Mouse (Mus musculus) hindbrain, embryonic 11.5 days (tissue): ENCODE measurements around the gene Hoxd12. TPM values are rescaled to one million over a fixed set of nuclear protein-coding genes. Genes with fewer than 3 reads are reported as not detected.

Source experiments
- ATAC-seq: fragments of 200-750 bp; cut with Nextera tagmentation; 2 replicates; pipeline ENCODE4 v1.8.0; 2017; ENCODE audit warnings: mild to moderate bottlenecking, moderate TSS enrichment, moderate library complexity; ENCODE audit not compliant: low FRiP score
- DNase-seq: peaks from one replicate; pipeline ENCODE4 v3.0.0-alpha.2; 2015; ENCODE audit warnings: low spot score
- H3K27ac ChIP-seq: fragments of 300-500 bp; sonication (generic); 2 replicates; pipeline ENCODE4 v1.5.1; 2014; ENCODE audit warnings: mild to moderate bottlenecking, low read depth, low read length
- H3K27me3 ChIP-seq: fragments of 300-500 bp; sonication (generic); 2 replicates; pipeline ENCODE4 v1.6.1; 2014; ENCODE audit warnings: mild to moderate bottlenecking, low read length, moderate library complexity, mixed read lengths; ENCODE audit not compliant: control insufficient read depth, insufficient read depth
- H3K36me3 ChIP-seq: fragments of 300-500 bp; sonication (generic); 2 replicates; pipeline ENCODE4 v1.6.1; 2014; ENCODE audit warnings: mild to moderate bottlenecking, low read length, moderate library complexity, mixed read lengths; ENCODE audit not compliant: control insufficient read depth, insufficient read depth
- H3K4me1 ChIP-seq: fragments of 300-500 bp; sonication (generic); replicated peaks from 2 replicates; pipeline ENCODE4 v1.6.1; 2014; ENCODE audit warnings: low read length, mixed read lengths; ENCODE audit not compliant: control insufficient read depth, insufficient read depth
- H3K4me2 ChIP-seq: fragments of 300-500 bp; sonication (generic); replicated peaks from 2 replicates; pipeline ENCODE4 v1.6.1; 2014; ENCODE audit warnings: mild to moderate bottlenecking, low read depth, low read length
- H3K4me3 ChIP-seq: fragments of 300-500 bp; sonication (generic); 2 replicates; pipeline ENCODE4 v1.5.1; 2014; ENCODE audit warnings: low read depth, low read length
- H3K9ac ChIP-seq: fragments of 300-500 bp; sonication (generic); 2 replicates; pipeline ENCODE4 v1.6.1; 2014; ENCODE audit warnings: low read depth, low read length
- H3K9me3 ChIP-seq: fragments of 300-500 bp; sonication (generic); 2 replicates; pipeline ENCODE4 v1.6.1; 2016; ENCODE audit warnings: low read length; ENCODE audit not compliant: control insufficient read depth
- WGBS: fragments of 180-500 bp; shearing (Covaris S2); extraction: QIAGEN DNeasy Blood & Tissue Kit; methylation state at CpG from one replicate; pipeline ENCODE4 v1.1.7; 2014; 5-methylcytosine and 5-hydroxymethylcytosine counted together
- polyA plus RNA-seq: library from polyadenylated mRNA; unstranded; fragments of >200 nt; fragmentation: Nextera tagmentation; extraction: Ambion mirVana; gene quantifications from 2 replicates; pipeline ENCODE4 v1.2.1, GENCODE M21; 2014

The Hoxd12 gene
- polyA plus RNA-seq, 1 experiment from 2014 or later, result not detected

DNA sequence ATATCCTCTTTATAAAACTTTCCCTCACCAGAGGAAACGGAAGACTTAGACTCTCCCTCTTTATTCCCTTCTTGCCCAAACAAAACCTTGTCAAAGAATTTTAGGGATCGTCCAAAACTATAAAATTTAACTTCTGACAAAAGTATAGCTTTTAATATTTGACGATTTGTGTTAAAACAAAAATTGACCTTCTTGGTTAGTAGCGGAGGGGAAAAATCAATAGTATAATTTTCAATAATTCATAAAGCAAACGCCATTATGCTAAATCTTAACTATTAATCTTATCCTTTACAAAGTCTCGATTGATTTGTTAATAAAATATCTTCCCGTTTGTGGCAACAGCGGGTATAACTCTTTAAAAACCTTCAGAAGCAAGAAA, 15.5 kb downstream of the Hoxd12 start:
- Histone ChIP-seq H3K36me3 (no peaks in the 10 kb centered on the region), H3K27me3 (peaks cover 86% of the 10 kb centered on the region), H3K4me1 (0 out of 2 replicates have a peak, but pooled peaks cover 4% of the 10 kb centered on the region), H3K4me2 (no peak overlapping the region), H3K4me3 (no peak overlapping the region), H3K9me3 (no peaks in the 10 kb centered on the region), H3K9ac (no peak overlapping the region), H3K27ac (no peak overlapping the region)
- 8% methylated on average over 8 of the region's 8 CpGs for WGBS
- DNase-seq, result no peak
- ATAC-seq, result no peak

GRCm38 (mm10) chr2:74691022-74691951, 16.5 kb downstream of the Hoxd12 start, which contains the start of gene Hoxd10:
Gene Hoxd10 (plus strand): TSS chr2:74691924.
- Histone ChIP-seq H3K27ac (no peak within 1 kb of the TSS), H3K36me3 (no peaks in the 10 kb centered on the region), H3K4me1 (0 out of 2 replicates have a peak, but pooled peaks cover 4% of the 10 kb centered on the region), H3K4me2 (no peak within 1 kb of the TSS), H3K9me3 (no peaks in the 10 kb centered on the region), H3K9ac (no peak within 1 kb of the TSS), H3K27me3 (peaks cover 91% of the 10 kb centered on the region), H3K4me3 (no peak within 1 kb of the TSS)
- WGBS, result 1% methylated on average over 56 of the region's 56 CpGs
- ATAC-seq (peak; percentile 81), DNase-seq (peak; percentile 80)

DNA sequence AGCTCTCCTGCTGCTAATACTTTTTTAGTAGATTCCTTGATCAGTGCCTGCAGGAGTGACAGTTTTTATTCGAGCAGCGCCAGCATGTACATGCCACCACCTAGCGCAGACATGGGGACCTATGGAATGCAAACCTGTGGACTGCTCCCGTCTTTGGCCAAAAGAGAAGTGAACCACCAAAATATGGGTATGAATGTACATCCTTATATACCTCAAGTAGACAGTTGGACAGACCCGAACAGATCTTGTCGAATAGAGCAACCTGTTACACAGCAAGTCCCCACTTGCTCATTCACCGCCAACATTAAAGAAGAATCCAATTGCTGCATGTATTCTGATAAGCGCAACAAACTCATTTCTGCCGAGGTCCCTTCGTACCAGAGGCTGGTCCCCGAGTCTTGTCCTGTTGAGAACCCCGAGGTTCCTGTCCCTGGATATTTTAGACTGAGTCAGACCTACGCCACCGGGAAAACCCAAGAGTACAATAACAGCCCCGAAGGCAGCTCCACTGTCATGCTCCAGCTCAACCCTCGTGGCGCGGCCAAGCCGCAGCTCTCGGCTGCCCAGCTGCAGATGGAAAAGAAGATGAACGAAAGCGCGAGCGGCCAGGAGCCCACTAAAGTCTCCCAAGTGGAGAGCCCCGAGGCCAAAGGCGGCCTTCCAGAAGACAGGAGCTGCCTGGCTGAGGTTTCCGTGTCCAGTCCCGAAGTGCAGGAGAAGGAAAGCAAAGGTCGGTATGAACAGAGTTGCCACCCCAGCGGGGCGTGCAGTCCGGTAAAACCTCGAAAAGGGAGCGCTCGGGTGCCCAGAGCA, 17.4 kb downstream of the Hoxd12 start:
- 5% methylated on average over 35 of the region's 35 CpGs for WGBS
- Histone ChIP-seq H3K9ac (no peak overlapping the region), H3K36me3 (no peaks in the 10 kb centered on the region), H3K4me2 (no peak overlapping the region), H3K27ac (no peak overlapping the region), H3K4me1 (0 out of 2 replicates have a peak, but pooled peaks cover 4% of the 10 kb centered on the region), H3K4me3 (no peak overlapping the region), H3K9me3 (no peaks in the 10 kb centered on the region), H3K27me3 (peaks cover 91% of the 10 kb centered on the region)
- ATAC-seq (no peak), DNase-seq (no peak)

GRCm38 (mm10) chr2:74692808-74693431, 18.1 kb downstream of the Hoxd12 start:
- DNase-seq, result no peak
- Histone ChIP-seq H3K27ac (no peak overlapping the region), H3K9me3 (no peaks in the 10 kb centered on the region), H3K4me1 (peaks cover 5% of the 10 kb centered on the region; the same call in 1 of the 2 replicates), H3K36me3 (no peaks in the 10 kb centered on the region), H3K4me3 (no peak overlapping the region), H3K27me3 (peaks cover 91% of the 10 kb centered on the region), H3K9ac (no peak overlapping the region), H3K4me2 (no peak overlapping the region)
- no peak for ATAC-seq
- 2% methylated on average over 20 of the region's 20 CpGs for WGBS

DNA sequence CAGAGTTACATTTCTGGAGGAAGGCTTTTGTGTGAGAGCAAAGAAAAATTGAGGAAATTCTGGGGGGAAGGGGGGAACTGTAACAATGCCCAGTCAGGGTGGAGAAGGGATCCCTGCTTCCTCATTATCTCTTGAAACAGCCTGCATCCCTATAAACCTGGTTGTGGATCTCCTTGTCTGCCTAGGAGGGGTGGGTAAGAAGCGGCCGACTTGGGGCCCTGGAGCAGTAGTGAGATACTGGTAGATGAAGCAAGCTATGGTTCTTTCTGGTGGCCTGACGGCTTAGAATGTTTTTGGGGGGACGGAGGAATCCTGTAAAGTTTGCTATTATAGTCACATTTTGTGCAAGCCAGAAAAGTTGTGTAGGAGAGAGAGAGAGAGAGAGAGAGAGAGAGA, 18.6 kb downstream of the Hoxd12 start:
- Histone ChIP-seq H3K27ac (no peak overlapping the region), H3K4me1 (peaks cover 9% of the 10 kb centered on the region), H3K4me3 (no peak overlapping the region), H3K27me3 (peaks cover 93% of the 10 kb centered on the region), H3K9me3 (no peaks in the 10 kb centered on the region), H3K4me2 (no peak overlapping the region), H3K9ac (no peak overlapping the region), H3K36me3 (no peaks in the 10 kb centered on the region)
- ATAC-seq, result no peak
- WGBS, result 6% methylated on average over 4 of the region's 4 CpGs
- no peak for DNase-seq

DNA sequence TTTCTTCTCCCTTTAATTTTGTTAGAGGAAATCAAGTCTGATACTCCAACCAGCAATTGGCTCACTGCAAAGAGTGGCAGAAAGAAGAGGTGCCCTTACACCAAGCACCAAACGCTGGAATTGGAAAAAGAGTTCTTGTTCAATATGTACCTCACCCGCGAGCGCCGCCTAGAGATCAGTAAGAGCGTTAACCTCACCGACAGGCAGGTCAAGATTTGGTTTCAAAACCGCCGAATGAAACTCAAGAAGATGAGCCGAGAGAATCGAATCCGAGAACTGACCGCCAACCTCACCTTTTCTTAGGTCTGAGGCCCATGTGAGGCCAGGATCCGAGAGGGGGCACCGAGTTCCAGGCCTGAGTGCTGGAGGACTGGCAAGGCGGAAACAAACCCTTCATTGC, 19.3 kb downstream of the Hoxd12 start:
- H3K36me3 ChIP-seq, result no peaks in the 10 kb centered on the region
- peaks cover 10% of the 10 kb centered on the region for H3K4me1 ChIP-seq
- no peak overlapping the region for H3K9ac ChIP-seq
- no peak for DNase-seq
- no peak overlapping the region for H3K4me2 ChIP-seq
- H3K9me3 ChIP-seq, result no peaks in the 10 kb centered on the region
- peaks cover 95% of the 10 kb centered on the region for H3K27me3 ChIP-seq
- H3K27ac ChIP-seq, result no peak overlapping the region
- H3K4me3 ChIP-seq, result no peak overlapping the region
- 1% methylated on average over 16 of the region's 16 CpGs for WGBS
- no peak for ATAC-seq

- no peak overlapping the region for H3K4me3 ChIP-seq
- no peaks in the 10 kb centered on the region for H3K36me3 ChIP-seq
- H3K9me3 ChIP-seq, result no peaks in the 10 kb centered on the region
- H3K4me1 ChIP-seq, result peaks cover 10% of the 10 kb centered on the region
- no peak overlapping the region for H3K4me2 ChIP-seq
- no peak overlapping the region for H3K9ac ChIP-seq
- 23% methylated on average over 1 of the region's 1 CpGs for WGBS
- peaks cover 96% of the 10 kb centered on the region for H3K27me3 ChIP-seq
- DNase-seq, result no peak
- no peak for ATAC-seq
- H3K27ac ChIP-seq, result no peak overlapping the region
Observed at GRCm38 (mm10) chr2:74695383-74695782, 20.6 kb downstream of the Hoxd12 start.

DNA sequence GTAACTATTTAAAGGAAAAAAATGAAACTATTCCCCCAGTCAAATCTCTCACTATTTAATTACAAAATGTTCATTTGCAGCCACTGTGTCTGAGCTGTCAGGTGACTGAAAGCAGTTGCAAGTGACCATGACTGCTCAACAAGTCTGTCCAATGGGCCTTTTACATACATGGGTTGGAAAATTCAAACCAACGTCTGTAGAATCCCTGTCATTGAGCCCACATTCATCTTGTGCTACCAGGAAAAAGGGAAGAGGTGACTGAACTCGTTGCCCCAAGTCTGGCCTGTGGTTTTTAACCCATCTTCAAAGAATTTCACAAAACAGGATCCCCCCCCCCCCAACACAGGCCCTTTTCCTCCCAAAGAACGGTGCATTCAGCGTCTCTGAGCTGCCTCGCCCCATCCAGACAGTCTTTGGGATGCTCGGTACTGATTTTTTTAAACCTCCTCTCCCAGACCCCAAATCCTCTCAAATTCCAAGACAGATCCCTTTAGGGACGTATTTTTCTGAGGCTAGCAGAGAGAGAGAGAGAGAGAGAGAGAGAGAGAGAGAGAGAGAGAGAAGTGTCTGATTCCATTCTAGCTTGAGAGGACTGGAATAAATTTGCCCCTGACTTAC, 21.1 kb downstream of the Hoxd12 start:
- Histone ChIP-seq H3K4me1 (peaks cover 10% of the 10 kb centered on the region), H3K27me3 (peaks cover 100% of the 10 kb centered on the region), H3K9me3 (no peaks in the 10 kb centered on the region), H3K9ac (no peak overlapping the region), H3K36me3 (no peaks in the 10 kb centered on the region), H3K4me2 (no peak overlapping the region), H3K4me3 (no peak overlapping the region), H3K27ac (no peak overlapping the region)
- ATAC-seq (no peak), DNase-seq (no peak)
- 5% methylated on average over 7 of the region's 7 CpGs for WGBS
